Mouse (Mus musculus) lung, postnatal 0 days (tissue): ENCODE results near the gene Zbtb7b. TPM values are rescaled to one million over a fixed set of nuclear protein-coding genes. Genes with fewer than 3 reads are reported as not detected.

ENCODE experiments used
- ATAC-seq: fragments of 200-750 bp; cut with Nextera tagmentation; 2 replicates; pipeline ENCODE4 v1.8.0; 2017; ENCODE audit warnings: moderate library complexity
- DNase-seq: peaks from one replicate; pipeline ENCODE4 v3.0.0-alpha.2; 2016; ENCODE audit warnings: low spot score
- H3K27ac ChIP-seq: fragments of 300-500 bp; sonication (generic); 2 replicates; pipeline ENCODE4 v1.5.1; 2014; ENCODE audit warnings: antibody characterized with exemption, mild to moderate bottlenecking, low read length, mixed read lengths
- H3K27me3 ChIP-seq: fragments of 300-500 bp; sonication (generic); replicated peaks from 2 replicates; pipeline ENCODE4 v1.6.1; 2014; ENCODE audit warnings: low read length, mixed read lengths; ENCODE audit not compliant: insufficient read depth
- H3K36me3 ChIP-seq: fragments of 300-500 bp; sonication (generic); 2 replicates; pipeline ENCODE4 v1.6.1; 2014; ENCODE audit warnings: low read length, mixed read lengths; ENCODE audit not compliant: insufficient read depth
- H3K4me1 ChIP-seq: fragments of 300-500 bp; sonication (generic); 2 replicates; pipeline ENCODE4 v1.6.1; 2014; ENCODE audit warnings: antibody characterized with exemption, low read depth, low read length, mixed read lengths; ENCODE audit not compliant: insufficient read depth
- H3K4me2 ChIP-seq: fragments of 300-500 bp; sonication (generic); replicated peaks from 2 replicates; pipeline ENCODE4 v1.6.1; 2014; ENCODE audit warnings: low read depth, mild to moderate bottlenecking, low read length, moderate library complexity, mixed read lengths
- H3K4me3 ChIP-seq: fragments of 300-500 bp; sonication (generic); 2 replicates; pipeline ENCODE4 v1.5.1; 2014; ENCODE audit warnings: low read depth, low read length
- H3K9ac ChIP-seq: fragments of 300-500 bp; sonication (generic); replicated peaks from 2 replicates; pipeline ENCODE4 v1.6.1; 2014; ENCODE audit warnings: low read depth, mild to moderate bottlenecking
- H3K9me3 ChIP-seq: fragments of 300-500 bp; sonication (generic); 2 replicates; pipeline ENCODE4 v1.6.1; 2016; ENCODE audit warnings: low read length, mixed read lengths
- CTCF ChIP-seq: IDR thresholded peaks from 2 replicates; pipeline ENCODE4 v1.5.1; 2016; ENCODE audit warnings: antibody characterized with exemption, mild to moderate bottlenecking
- EP300 ChIP-seq: IDR thresholded peaks from 2 replicates; pipeline ENCODE4 v1.6.1; 2016; ENCODE audit warnings: antibody characterized with exemption, mild to moderate bottlenecking, control low read depth
- WGBS: fragments of 180-500 bp; shearing (Covaris S2); extraction: QIAGEN DNeasy Blood & Tissue Kit; methylation state at CpG from one replicate; pipeline ENCODE4 v1.1.7; 2014; 5-methylcytosine and 5-hydroxymethylcytosine counted together
- polyA plus RNA-seq: library from polyadenylated mRNA; unstranded; fragments of >200 nt; fragmentation: Nextera tagmentation; extraction: Ambion mirVana; gene quantifications from 2 replicates; pipeline ENCODE4 v1.2.1, GENCODE M21; 2015

The Zbtb7b gene
- polyA plus RNA-seq, 1 experiment from 2014 or later, result 7.3 TPM

DNA sequence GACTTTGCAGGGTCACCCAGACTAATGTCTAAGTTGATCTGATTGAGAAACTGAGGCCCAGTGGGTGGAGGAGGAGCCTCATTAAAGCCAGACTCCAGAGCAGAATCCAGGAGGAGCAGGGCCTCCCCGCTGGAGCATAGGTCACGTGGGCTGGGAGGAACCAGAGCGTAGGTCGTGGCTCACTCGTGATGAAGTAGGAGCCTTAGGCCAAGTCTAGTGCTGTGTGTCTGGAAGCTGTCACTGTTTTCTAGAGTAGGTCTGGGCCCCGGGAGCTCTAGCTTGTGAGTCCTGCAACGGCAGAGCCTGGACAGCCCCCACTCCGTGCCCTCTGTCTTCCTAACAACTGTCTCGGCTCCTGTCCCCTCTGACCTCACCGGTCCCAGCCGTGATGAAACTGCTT, 27.2 kb downstream of the Zbtb7b start:
- H3K27me3 ChIP-seq, result no peaks in the 10 kb centered on the region
- no peak overlapping the region for H3K27ac ChIP-seq
- H3K4me2 ChIP-seq, result no peak overlapping the region
- DNase-seq, result no peak
- ATAC-seq, result no peak
- 59% methylated on average over 11 of the region's 11 CpGs for WGBS
- H3K9me3 ChIP-seq, result no peaks in the 10 kb centered on the region
- H3K4me3 ChIP-seq, result no peak overlapping the region
- no peak overlapping the region for H3K9ac ChIP-seq
- no peaks in the 10 kb centered on the region for H3K36me3 ChIP-seq
- H3K4me1 ChIP-seq, result no peaks in the 10 kb centered on the region
- TF ChIP-seq CTCF (no peak), EP300 (no peak)

DNA sequence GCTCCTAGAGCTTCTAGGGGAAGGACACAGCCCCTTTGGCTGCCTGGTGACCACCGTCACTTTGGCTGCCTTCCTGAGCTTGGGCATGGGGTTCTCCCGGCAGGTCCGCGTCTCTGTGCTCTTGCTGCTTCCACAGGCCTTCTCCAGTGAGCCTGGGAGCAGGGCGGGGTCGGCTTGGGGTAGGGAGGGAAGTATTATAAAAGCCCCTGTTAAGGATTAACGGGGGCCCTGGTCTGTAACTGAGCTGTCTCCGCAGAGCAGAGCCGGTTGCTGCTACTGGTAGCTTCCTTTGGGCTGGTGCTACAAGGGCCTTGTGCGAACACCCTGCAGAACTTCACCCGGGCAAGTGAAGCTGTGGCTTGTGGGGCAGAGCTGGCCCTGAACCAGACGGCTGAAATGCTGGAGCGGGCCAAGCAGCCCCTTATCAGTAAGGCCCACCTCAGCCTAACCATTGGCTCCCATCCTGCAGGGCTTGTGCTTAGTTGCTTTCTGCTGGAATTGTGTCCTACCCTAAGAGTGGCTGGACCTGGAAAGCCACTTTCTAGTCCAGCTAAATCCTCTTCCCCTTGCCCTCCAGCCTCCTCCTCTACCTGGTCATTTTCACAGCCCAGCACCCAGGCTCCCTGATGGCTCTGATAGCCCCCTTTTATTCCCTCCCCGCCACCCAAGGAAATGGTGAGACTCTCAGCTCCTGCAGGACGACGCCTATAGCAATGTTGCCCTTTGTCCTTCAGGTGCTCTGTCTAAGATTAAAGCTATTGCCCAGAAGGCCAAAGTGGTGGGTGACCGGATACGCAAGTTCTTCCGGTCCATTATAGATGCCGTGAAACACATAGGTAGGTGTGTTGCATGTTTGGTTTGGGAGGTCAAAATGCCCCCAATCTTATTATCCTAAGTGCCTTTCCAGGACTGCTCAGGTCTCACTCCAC, 28.8 kb downstream of the Zbtb7b start:
- Histone ChIP-seq H3K36me3 (no peaks in the 10 kb centered on the region), H3K9me3 (no peaks in the 10 kb centered on the region), H3K27me3 (no peaks in the 10 kb centered on the region), H3K9ac (no peak overlapping the region), H3K4me1 (no peaks in the 10 kb centered on the region), H3K4me3 (no peak overlapping the region), H3K27ac (no peak overlapping the region), H3K4me2 (no peak overlapping the region)
- no peak for ATAC-seq
- DNase-seq, result no peak
- TF ChIP-seq CTCF (no peak), EP300 (no peak)
- WGBS, result 56% methylated on average over 20 of the region's 20 CpGs

DNA sequence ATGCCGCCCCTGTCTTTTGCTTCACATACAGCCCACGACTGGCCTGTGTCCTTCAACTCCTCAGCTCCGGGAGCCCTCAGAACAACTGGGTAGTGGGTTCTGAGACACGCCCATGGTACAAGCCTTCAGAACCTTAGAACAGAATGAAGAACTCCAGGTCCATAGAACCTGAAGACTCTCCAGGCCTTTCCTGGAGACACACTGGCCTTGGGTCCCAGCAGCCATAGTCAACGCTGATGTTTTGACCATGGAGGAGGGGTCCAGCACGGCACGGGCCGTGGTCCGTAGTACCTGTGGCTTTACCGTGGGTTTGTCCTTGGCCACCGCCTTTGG, 29.5 kb downstream of the Zbtb7b start, which contains the start of gene Dcst1:
Gene Dcst1, minus strand, starts transcription at position 101 of the 333 bp plus-strand sequence.
- no peaks in the 10 kb centered on the region for H3K4me1 ChIP-seq
- H3K9me3 ChIP-seq, result no peaks in the 10 kb centered on the region
- ATAC-seq (no peak), DNase-seq (no peak)
- WGBS, result 90% methylated on average over 10 of the region's 11 CpGs
- H3K27ac ChIP-seq, result no peak within 1 kb of the TSS
- no peaks in the 10 kb centered on the region for H3K36me3 ChIP-seq
- H3K4me2 ChIP-seq, result no peak within 1 kb of the TSS
- H3K27me3 ChIP-seq, result no peaks in the 10 kb centered on the region
- no peak within 1 kb of the TSS for H3K4me3 ChIP-seq
- no peak for TF ChIP-seq EP300
- TF ChIP-seq CTCF, result no peak
- no peak within 1 kb of the TSS for H3K9ac ChIP-seq

DNA sequence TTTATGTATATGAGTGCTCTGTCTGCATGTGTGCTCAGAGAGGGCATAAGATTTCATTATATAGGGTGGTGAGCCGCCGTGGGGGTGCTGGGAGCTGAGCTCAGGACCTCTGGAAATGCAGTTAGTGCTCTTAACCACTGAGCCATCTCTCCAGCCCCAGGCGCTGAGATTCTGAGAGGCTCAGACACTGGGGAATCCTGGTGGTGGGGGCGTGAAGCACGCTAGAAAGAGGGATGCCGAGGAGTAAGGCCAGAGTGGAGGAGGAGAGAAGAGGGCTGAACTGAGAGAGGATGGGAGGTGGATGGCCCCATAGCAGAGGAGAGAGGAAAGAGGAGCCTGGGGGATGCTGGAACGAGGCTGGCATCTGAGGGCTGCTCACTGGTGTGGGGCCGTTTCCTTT, 29.9 kb downstream of the Zbtb7b start:
- DNase-seq, result no peak
- no peak overlapping the region for H3K27ac ChIP-seq
- no peak for ATAC-seq
- H3K27me3 ChIP-seq, result no peaks in the 10 kb centered on the region
- H3K4me1 ChIP-seq, result no peaks in the 10 kb centered on the region
- WGBS, result 71% methylated on average over 8 of the region's 8 CpGs
- H3K4me2 ChIP-seq, result no peak overlapping the region
- no peak overlapping the region for H3K9ac ChIP-seq
- no peaks in the 10 kb centered on the region for H3K36me3 ChIP-seq
- no peaks in the 10 kb centered on the region for H3K9me3 ChIP-seq
- H3K4me3 ChIP-seq, result no peak overlapping the region
- TF ChIP-seq CTCF (no peak), EP300 (no peak)

DNA sequence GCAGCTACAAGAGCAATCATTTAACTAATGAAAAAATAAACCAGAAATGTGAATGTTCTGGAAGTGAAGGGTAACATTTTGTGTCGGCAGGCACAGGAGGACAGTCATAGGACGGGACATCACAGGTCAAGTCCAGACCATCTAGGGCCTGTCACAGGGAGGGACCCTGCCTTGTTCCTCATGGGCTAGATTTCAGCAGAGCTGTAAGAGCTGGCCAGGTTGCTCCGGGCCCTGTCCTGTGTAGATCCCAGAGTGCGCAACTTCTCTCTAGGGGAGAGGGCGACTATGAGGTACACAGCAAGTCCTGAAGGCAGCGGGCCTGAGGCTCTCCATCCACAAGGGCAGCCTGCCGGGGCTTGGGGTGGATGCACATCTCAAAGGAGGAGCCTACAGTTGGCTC, 32.9 kb downstream of the Zbtb7b start, which contains the start of gene Dcst2:
Gene Dcst2, plus strand, starts transcription at position 301 of the 400 bp plus-strand sequence.
- ATAC-seq, result no peak
- Histone ChIP-seq H3K27ac (no peak within 1 kb of the TSS), H3K4me3 (no peak within 1 kb of the TSS), H3K4me1 (no peaks in the 10 kb centered on the region), H3K9me3 (no peaks in the 10 kb centered on the region), H3K36me3 (no peaks in the 10 kb centered on the region), H3K4me2 (no peak within 1 kb of the TSS), H3K9ac (no peak within 1 kb of the TSS), H3K27me3 (no peaks in the 10 kb centered on the region)
- TF ChIP-seq EP300, result no peak
- no peak for TF ChIP-seq CTCF
- WGBS, result 84% methylated on average over 7 of the region's 7 CpGs
- DNase-seq, result no peak

DNA sequence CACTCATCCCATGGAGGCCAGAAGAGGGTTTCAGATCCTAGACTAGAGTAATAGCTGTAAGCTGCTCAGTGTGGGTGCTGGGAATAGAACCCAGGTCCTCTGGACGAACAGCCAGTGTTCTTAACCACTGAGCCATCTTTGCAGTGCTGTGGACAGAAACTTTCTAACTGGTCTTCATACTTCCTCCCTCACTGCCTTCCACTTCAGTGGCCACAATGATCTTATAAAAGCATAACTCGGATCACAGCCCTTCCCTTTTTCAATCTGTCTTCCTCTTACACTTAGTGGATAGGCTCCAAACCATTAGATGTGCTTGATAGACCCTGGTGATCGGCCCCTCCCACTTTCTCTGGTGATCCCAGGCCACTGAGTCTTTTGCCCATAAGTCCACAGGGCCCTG, 34.3 kb downstream of the Zbtb7b start:
- no peak overlapping the region for H3K4me2 ChIP-seq
- no peak overlapping the region for H3K9ac ChIP-seq
- no peaks in the 10 kb centered on the region for H3K36me3 ChIP-seq
- 66% methylated on average over 3 of the region's 3 CpGs for WGBS
- no peak overlapping the region for H3K27ac ChIP-seq
- no peaks in the 10 kb centered on the region for H3K27me3 ChIP-seq
- H3K9me3 ChIP-seq, result no peaks in the 10 kb centered on the region
- no peak overlapping the region for H3K4me3 ChIP-seq
- no peaks in the 10 kb centered on the region for H3K4me1 ChIP-seq
- no peak for TF ChIP-seq EP300
- DNase-seq (no peak), ATAC-seq (no peak)
